Mouse (Mus musculus): Measurements from ENCODE around the gene Slc7a6os. TPM values are rescaled to one million over a fixed set of nuclear protein-coding genes. Genes with fewer than 3 reads are reported as not detected.
"Not testable (repeated sequence)": the region's sequence is repeated elsewhere in the genome, so short reads cannot be mapped to it uniquely, and the experiment has no call there.

The Slc7a6os gene
- polyA plus RNA-seq, 1 experiment from 2014 or later = 43.4 TPM

DNA sequence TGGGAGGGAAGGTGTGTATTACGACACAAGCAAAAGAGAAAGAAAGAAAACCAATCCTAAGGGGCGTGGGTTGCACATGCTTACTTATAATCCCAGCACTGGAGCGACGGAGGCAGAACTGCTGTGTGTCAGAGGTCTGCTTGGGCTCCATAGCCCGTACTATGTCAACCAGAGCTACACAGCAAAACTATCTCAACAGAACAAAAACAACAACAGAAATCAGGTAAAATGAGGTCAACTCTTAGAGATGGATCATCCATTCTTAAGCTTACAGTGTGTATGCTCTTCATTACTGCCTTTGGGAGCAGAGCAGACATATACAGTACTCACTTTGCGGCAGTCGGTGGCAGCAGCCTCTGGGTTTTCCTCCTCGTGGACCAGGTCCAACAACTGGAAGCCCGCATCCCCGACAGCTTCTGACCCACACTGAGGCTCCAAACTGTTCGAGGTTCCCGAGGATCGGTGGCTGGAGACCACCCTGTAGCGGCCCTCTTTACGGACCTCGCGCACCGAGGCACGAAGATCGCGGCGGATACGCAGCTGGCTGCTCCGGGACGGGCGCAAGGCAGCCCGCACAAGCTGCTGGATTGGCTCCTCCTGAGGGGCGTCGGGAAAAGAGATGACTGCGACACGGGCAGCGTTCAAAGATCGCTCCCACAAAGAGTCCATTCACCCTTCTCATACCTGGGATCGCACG is 552 bp downstream of the Slc7a6os start:
- Histone ChIP-seq H3K36me3 (peaks cover 41% of the 10 kb centered on the region), H3K9me3 (no peaks in the 10 kb centered on the region), H3K4me3 (peak overlapping the region; percentile 81), H3K27me3 (no peaks in the 10 kb centered on the region), H3K27ac (peak overlapping the region; percentile 91), H3K4me1 (peaks cover 11% of the 10 kb centered on the region; the same call in 1 of the 2 replicates), H3K9ac (peak overlapping the region; percentile 79), H3K4me2 (replicated peaks) (peak overlapping the region; percentile 76)
- peak; percentile 74; the same call in 1 of the 2 replicates for ATAC-seq (ENCODE audit: insufficient number of reproducible peaks, insufficient read depth, low FRiP score, low TSS enrichment)
- WGBS = 1% methylated on average over 35 of the region's 35 CpGs

DNA sequence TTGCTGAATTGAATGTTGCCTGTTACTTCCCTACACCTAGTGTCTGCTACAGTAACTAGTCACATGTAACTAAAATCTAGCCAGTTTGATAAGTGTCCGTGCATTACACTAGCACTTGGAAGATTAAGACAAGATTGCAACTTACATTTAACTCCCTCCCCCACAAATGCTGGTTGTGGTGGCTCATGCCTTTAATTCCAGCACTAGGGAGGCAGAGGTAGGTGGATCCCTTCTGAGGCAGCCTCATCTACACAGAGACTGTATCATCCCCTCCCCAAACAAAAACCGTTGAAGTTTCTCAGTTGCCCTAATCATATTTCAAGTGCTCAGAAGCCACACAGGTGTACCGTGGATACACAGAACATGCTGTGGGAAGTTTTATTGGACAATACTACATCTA is 11.1 kb downstream of the Slc7a6os start:
- not testable (repeated sequence) for ATAC-seq (ENCODE audit: insufficient number of reproducible peaks, insufficient read depth, low FRiP score, low TSS enrichment); H3K27me3 ChIP-seq; H3K9ac ChIP-seq; H3K4me3 ChIP-seq; H3K9me3 ChIP-seq; H3K4me2 ChIP-seq (replicated peaks); H3K27ac ChIP-seq; H3K4me1 ChIP-seq
- 83% methylated on average over 3 of the region's 3 CpGs for WGBS
- peaks cover 78% of the 10 kb centered on the region for H3K36me3 ChIP-seq

DNA sequence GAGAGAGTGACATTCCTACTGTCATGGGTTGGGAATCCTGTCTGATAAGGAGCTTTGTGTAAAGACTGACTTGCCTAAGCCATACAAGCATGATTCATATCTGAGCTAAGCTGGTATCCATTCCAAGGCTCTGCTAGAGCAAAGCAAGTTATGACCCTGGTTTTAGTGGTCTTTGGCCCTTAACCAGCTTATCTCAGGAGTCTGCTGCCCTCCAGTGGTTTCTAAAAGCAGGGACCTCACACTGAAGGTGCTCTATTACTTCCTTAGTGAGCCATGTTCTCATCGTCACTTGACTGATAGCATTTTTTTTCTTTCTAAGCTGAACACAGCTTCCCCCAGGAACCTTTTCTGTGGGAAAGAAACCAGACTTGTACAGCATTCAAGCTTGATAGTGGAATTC is 12.0 kb downstream of the Slc7a6os start:
- H3K4me3 ChIP-seq = no peak overlapping the region
- no peak for ATAC-seq (ENCODE audit: insufficient number of reproducible peaks, insufficient read depth, low FRiP score, low TSS enrichment)
- H3K4me2 ChIP-seq (replicated peaks) = no peak overlapping the region
- WGBS = 26% methylated on average over 1 of the region's 1 CpGs
- no peak overlapping the region for H3K9ac ChIP-seq
- H3K36me3 ChIP-seq = peaks cover 78% of the 10 kb centered on the region
- H3K27me3 ChIP-seq = no peaks in the 10 kb centered on the region
- H3K4me1 ChIP-seq = no peaks in the 10 kb centered on the region
- no peaks in the 10 kb centered on the region for H3K9me3 ChIP-seq
- no peak overlapping the region for H3K27ac ChIP-seq

DNA sequence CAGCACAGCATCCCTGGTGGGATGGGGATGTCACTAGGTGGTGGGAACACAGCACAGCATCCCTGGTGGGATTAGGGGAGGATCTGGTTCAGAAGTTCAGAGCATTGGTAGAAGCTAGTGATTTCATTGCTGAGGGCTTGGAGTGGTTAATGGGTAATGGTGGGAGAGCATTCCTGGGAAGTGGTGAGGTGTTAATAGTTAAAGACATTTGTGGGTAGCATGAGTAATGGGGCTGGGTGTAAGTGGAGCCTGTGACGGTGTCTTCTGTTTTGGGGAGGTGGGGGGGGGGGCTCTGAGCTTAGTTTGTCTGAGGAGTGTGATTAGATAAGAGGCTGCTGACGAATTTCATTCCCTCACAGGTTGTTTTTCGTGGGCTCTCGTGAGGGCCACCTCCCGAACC is 16.7 kb downstream of the Slc7a6os start:
- H3K9ac ChIP-seq = no peak overlapping the region
- H3K27ac ChIP-seq = no peak overlapping the region
- no peak for ATAC-seq (ENCODE audit: insufficient number of reproducible peaks, insufficient read depth, low FRiP score, low TSS enrichment)
- H3K27me3 ChIP-seq = no peaks in the 10 kb centered on the region
- H3K4me2 ChIP-seq (replicated peaks) = no peak overlapping the region
- peaks cover 72% of the 10 kb centered on the region for H3K36me3 ChIP-seq
- H3K4me1 ChIP-seq = no peaks in the 10 kb centered on the region
- WGBS = 88% methylated on average over 5 of the region's 5 CpGs
- no peaks in the 10 kb centered on the region for H3K9me3 ChIP-seq
- H3K4me3 ChIP-seq = no peak overlapping the region

GRCm38 (mm10) chr8:106193162-106193561 is 17.6 kb downstream of the Slc7a6os start:
- Histone ChIP-seq H3K36me3 (peaks cover 70% of the 10 kb centered on the region), H3K27me3 (no peaks in the 10 kb centered on the region), H3K9me3 (no peaks in the 10 kb centered on the region), H3K4me3 (no peak overlapping the region), H3K27ac (no peak overlapping the region), H3K4me2 (replicated peaks) (no peak overlapping the region), H3K4me1 (no peaks in the 10 kb centered on the region), H3K9ac (no peak overlapping the region)
- 87% methylated on average over 6 of the region's 6 CpGs for WGBS
- no peak for ATAC-seq (ENCODE audit: insufficient number of reproducible peaks, insufficient read depth, low FRiP score, low TSS enrichment)

- Histone ChIP-seq H3K27me3 (no peaks in the 10 kb centered on the region), H3K27ac (no peak overlapping the region), H3K36me3 (peaks cover 64% of the 10 kb centered on the region), H3K4me2 (replicated peaks) (no peak overlapping the region), H3K4me1 (no peaks in the 10 kb centered on the region), H3K4me3 (no peak overlapping the region), H3K9ac (no peak overlapping the region), H3K9me3 (no peaks in the 10 kb centered on the region)
- ATAC-seq (ENCODE audit: insufficient number of reproducible peaks, insufficient read depth, low FRiP score, low TSS enrichment) = no peak
- 88% methylated on average over 5 of the region's 5 CpGs for whole genome bisulfite sequencing
Measured at GRCm38 (mm10) chr8:106191639-106192038, 19.1 kb downstream of the Slc7a6os start.

DNA sequence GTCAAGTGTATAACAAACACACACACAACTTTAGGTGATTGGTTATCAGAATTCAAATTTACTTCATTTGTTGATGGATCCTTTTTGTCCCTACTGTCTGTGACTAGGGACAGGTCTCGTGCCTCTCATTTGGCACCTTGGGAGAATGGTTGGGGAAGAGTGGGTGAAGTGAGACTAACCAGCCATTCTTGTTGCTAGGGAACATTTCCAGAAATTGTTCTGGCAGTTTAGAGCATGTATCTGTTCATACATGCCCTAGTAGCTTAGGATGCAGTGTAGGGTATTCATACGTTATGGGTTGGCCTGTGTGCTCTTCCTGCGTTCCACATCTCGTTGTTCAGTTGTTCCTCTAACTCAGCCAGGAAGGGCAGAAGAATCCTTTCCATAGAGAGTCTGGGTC is 21.6 kb downstream of the Slc7a6os start:
- peaks cover 50% of the 10 kb centered on the region for H3K36me3 ChIP-seq
- 90% methylated on average over 4 of the region's 4 CpGs for WGBS
- H3K27ac ChIP-seq = no peak overlapping the region

GRCm38 (mm10) chr8:106186394-106186793 is 24.3 kb downstream of the Slc7a6os start:
- 90% methylated on average over 3 of the region's 3 CpGs for WGBS
- H3K27ac ChIP-seq = no peak overlapping the region
- no peak overlapping the region for H3K4me3 ChIP-seq
- no peak overlapping the region for H3K4me2 ChIP-seq (replicated peaks)
- no peak overlapping the region for H3K9ac ChIP-seq
- no peaks in the 10 kb centered on the region for H3K27me3 ChIP-seq
- H3K9me3 ChIP-seq = no peaks in the 10 kb centered on the region
- no peaks in the 10 kb centered on the region for H3K4me1 ChIP-seq
- ATAC-seq (ENCODE audit: insufficient number of reproducible peaks, insufficient read depth, low FRiP score, low TSS enrichment) = no peak
- peaks cover 29% of the 10 kb centered on the region for H3K36me3 ChIP-seq

More for the DNA sequence above, 21.6 kb downstream of the Slc7a6os start:
- H3K4me2 ChIP-seq (replicated peaks) = no peak overlapping the region
- H3K4me1 ChIP-seq = no peaks in the 10 kb centered on the region
- H3K9me3 ChIP-seq = no peaks in the 10 kb centered on the region
- H3K4me3 ChIP-seq = no peak overlapping the region
- no peak for ATAC-seq (ENCODE audit: insufficient number of reproducible peaks, insufficient read depth, low FRiP score, low TSS enrichment)
- H3K27me3 ChIP-seq = no peaks in the 10 kb centered on the region
- no peak overlapping the region for H3K9ac ChIP-seq

DNA sequence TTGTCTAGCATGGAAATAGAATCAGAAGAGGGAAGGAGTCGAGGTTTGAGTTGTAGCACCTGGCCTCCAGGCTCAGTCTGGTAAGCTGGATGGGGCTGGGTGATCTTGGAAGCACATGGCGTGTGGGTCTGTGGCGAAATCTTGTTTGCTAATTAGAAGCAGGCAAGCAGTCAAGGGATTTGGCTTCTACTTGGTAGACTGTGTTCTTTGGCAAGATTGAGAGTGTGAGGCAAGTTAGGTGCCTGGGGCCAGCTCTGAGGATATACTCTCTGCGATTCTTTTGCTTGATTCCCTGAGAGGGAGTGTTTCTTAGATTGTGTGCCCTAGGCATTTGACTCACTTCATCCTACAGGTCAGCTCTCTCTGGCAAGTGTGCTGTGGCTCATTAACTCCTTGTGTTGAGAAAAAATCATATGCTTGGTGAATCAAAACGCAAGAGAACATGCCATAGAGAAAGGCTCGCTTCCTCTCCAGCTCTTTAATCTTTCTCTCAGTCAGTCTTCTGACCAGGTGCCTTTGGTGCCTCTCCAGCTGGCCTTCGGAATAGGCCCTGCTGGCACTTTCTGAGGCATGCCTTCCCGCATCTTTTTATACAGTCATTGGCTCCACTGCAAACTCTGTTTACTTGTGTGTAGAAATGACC is 25.0 kb downstream of the Slc7a6os start:
- H3K9me3 ChIP-seq = no peaks in the 10 kb centered on the region
- H3K4me2 ChIP-seq (replicated peaks) = no peak overlapping the region
- H3K4me1 ChIP-seq = no peaks in the 10 kb centered on the region
- H3K27me3 ChIP-seq = no peaks in the 10 kb centered on the region
- 80% methylated on average over 8 of the region's 8 CpGs for WGBS
- no peak for ATAC-seq (ENCODE audit: insufficient number of reproducible peaks, insufficient read depth, low FRiP score, low TSS enrichment)
- H3K9ac ChIP-seq = no peak overlapping the region
- peaks cover 26% of the 10 kb centered on the region for H3K36me3 ChIP-seq
- no peak overlapping the region for H3K4me3 ChIP-seq
- H3K27ac ChIP-seq = no peak overlapping the region

- H3K9ac ChIP-seq = no peak overlapping the region
- no peak for ATAC-seq (ENCODE audit: insufficient number of reproducible peaks, insufficient read depth, low FRiP score, low TSS enrichment)
- WGBS = 57% methylated on average over 2 of the region's 2 CpGs
- no peak overlapping the region for H3K4me2 ChIP-seq (replicated peaks)
- H3K27me3 ChIP-seq = no peaks in the 10 kb centered on the region
- H3K27ac ChIP-seq = no peak overlapping the region
- no peak overlapping the region for H3K4me3 ChIP-seq
- peaks cover 6% of the 10 kb centered on the region; the same call in 1 of the 2 replicates for H3K36me3 ChIP-seq
- peaks cover 5% of the 10 kb centered on the region; the same call in 1 of the 2 replicates for H3K4me1 ChIP-seq
- H3K9me3 ChIP-seq = no peaks in the 10 kb centered on the region
Measured at GRCm38 (mm10) chr8:106178428-106178827, 32.3 kb downstream of the Slc7a6os start.

GRCm38 (mm10) chr8:106177594-106177993 is 33.1 kb downstream of the Slc7a6os start:
- Histone ChIP-seq H3K27ac (no peak overlapping the region), H3K4me2 (replicated peaks) (no peak overlapping the region), H3K4me1 (peaks cover 5% of the 10 kb centered on the region; the same call in 1 of the 2 replicates), H3K9ac (no peak overlapping the region), H3K9me3 (no peaks in the 10 kb centered on the region), H3K27me3 (no peaks in the 10 kb centered on the region), H3K36me3 (peaks cover 6% of the 10 kb centered on the region; the same call in 1 of the 2 replicates), H3K4me3 (no peak overlapping the region)
- WGBS = 88% methylated on average over 1 of the region's 1 CpGs
- no peak for ATAC-seq (ENCODE audit: insufficient number of reproducible peaks, insufficient read depth, low FRiP score, low TSS enrichment)

- 31% methylated on average over 1 of the region's 1 CpGs for WGBS
- no peak overlapping the region for H3K27ac ChIP-seq
- no peak overlapping the region for H3K9ac ChIP-seq
- H3K9me3 ChIP-seq = no peaks in the 10 kb centered on the region
- peaks cover 5% of the 10 kb centered on the region; the same call in 1 of the 2 replicates for H3K4me1 ChIP-seq
- ATAC-seq (ENCODE audit: insufficient number of reproducible peaks, insufficient read depth, low FRiP score, low TSS enrichment) = no peak
- peaks cover 6% of the 10 kb centered on the region; the same call in 1 of the 2 replicates for H3K36me3 ChIP-seq
- H3K27me3 ChIP-seq = no peaks in the 10 kb centered on the region
- no peak overlapping the region for H3K4me3 ChIP-seq
- no peak overlapping the region for H3K4me2 ChIP-seq (replicated peaks)
Measured at GRCm38 (mm10) chr8:106176891-106177290, 33.8 kb downstream of the Slc7a6os start.

Data from embryonic facial prominence, embryonic 12.5 days (tissue).